Mouse (Mus musculus): ENCODE results near the gene Disc1. TPM values are rescaled to one million over a fixed set of nuclear protein-coding genes. Genes with fewer than 3 reads are reported as not detected.

Gene Disc1
- 1 to 10 TPM; 2.2 to 2.3 TPM for total RNA-seq (2021)
- polyA plus RNA-seq (2012; rRNA removed), result 1.1 and 1.3 TPM in 2 replicates
- long read RNA-seq, partial matches to known transcripts, result 0 of 1 reads
- long read RNA-seq, other reads (novel, unspliced or antisense), result 0 of 1 reads

DNA sequence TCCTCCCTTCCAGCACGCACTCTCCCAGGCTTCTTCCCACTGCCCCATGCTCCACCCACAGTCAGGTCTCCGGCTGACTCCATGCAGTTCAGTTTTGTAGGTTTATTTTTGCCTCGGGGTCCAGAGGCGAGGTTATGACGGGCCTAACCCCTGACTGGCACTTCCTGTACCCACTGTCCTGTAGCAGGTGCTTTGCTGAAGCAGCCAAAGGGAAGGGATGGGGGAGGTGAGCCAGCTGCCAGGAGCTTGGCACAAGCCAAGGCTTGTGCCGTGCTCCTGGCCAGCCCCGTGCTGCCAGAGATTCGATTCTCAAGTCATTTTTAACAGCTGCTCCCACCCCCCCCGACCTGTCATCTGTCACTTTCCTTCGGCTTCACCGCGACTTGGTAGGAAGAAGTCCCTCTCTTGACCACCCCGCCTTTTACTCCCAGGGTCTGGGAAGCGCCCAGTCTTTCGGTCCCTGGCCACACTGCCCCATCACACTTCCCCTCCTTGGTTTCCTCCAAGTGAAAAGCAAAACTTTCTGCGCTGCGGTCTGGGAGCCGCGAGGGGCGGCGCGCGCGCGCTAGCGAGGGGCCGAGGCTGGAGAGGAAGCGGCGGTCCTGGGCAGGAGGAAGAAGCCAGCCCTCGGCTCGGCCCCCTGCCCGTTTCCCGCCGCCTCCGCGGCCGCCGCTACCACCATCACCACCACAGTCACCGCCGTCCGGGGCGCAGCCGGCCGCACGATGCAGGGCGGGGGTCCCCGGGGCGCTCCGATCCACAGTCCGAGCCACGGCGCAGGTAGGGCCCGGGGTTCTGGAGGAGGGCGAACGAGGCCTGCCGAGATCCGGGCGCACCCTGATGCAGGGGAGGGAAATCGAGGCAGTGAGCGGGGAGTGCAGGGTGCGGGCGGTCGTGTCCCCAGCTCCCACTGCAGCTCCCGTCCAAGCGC lies at the start of gene Disc1:
TSS of gene Disc1 (plus strand) at position 691 of the 931 bp plus-strand sequence.
- DNase-seq, result peak; percentile 76 to 78
- Histone ChIP-seq H3K4me1 (ENCODE audit: control insufficient read depth, insufficient read depth, low read length) (peaks cover 4% of the 10 kb centered on the region), H3K79me2 (replicated peaks; ENCODE audit: control insufficient read depth, insufficient read depth, low read length) (no peaks in the 10 kb centered on the region), H3K9ac (ENCODE audit: low read depth, low read length) (peak within 1 kb of the TSS; percentile 93), H3K36me3 (ENCODE audit: control insufficient read depth, insufficient read depth, low read length) (no peaks in the 10 kb centered on the region), H3K27me3 (ENCODE audit: control insufficient read depth, insufficient read depth, low read length) (no peaks in the 10 kb centered on the region), H3K4me3 (peak within 1 kb of the TSS; percentile 98), H3K27ac (peak within 1 kb of the TSS; percentile 96)
- WGBS, result 1% methylated on average over 63 of the region's 65 CpGs
- no peak for TF ChIP-seq EP300 (IDR thresholded peaks at IDR 0.05; ENCODE audit: insufficient read depth, low read depth, low read length)
- TF ChIP-seq POLR2A (IDR thresholded peaks at IDR 0.05; ENCODE audit: insufficient read depth, low read depth, low read length), result no peak
- TF ChIP-seq CTCF (IDR thresholded peaks at IDR 0.05), result no peak
- intact Hi-C loops (cut with DNase I), result no loop called here

DNA sequence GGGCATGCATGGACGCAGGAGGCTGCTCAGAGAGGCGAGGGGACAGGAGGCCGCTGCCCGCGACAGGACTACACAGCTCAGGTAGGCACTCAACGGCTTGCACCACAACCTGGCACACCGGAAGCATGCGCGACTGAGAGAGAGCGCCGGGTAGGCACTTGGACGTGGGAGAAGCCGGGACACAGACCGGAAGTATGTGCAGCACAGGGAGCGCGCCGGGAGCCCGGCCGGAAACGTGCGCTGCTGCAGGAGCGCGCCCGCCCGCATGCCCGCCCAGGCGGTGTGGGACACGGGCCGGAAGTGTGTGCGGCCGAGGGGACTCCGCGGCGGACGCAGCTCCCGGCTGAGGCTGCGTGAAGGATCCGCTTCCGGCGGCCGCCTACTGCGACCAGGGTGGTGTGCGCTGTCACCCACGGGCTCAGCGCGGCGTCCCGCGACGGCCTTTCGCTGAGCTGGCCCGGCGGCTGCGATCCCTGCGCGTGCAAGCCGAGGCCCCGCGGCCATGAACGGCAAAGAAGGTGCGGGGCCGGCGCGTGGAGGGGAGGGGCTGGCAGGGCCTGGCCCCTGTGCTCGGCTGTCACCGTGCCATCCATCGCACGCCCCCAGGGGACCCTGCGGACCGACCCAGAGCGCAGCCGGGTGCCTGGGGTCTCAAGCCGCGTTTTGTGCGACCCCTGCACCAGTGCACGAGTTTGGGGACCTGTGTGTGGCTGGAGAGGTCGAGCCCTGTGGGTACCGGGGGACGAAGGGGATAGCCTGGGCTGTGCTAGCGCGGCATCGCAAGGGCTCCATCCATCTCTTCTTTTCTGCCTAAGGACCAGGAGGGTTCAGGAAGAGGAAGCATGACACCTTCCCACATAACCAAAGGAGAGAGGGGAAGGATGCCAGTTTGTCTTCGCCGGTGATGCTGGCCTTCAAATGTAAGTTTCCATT lies 41.0 kb upstream of the Disc1 start, which contains the start of gene Tsnax:
TSS of gene Tsnax (plus strand) at position 303 of the 933 bp plus-strand sequence.
- Histone ChIP-seq H3K4me1 (ENCODE audit: control insufficient read depth, insufficient read depth, low read length) (no peaks in the 10 kb centered on the region; the same call in 1 of the 2 replicates), H3K9ac (ENCODE audit: low read depth, low read length) (peak within 1 kb of the TSS; percentile 84), H3K27me3 (ENCODE audit: control insufficient read depth, insufficient read depth, low read length) (no peaks in the 10 kb centered on the region), H3K36me3 (ENCODE audit: control insufficient read depth, insufficient read depth, low read length) (no peaks in the 10 kb centered on the region; the same call in 1 of the 2 replicates), H3K27ac (peak within 1 kb of the TSS; percentile 90), H3K79me2 (replicated peaks; ENCODE audit: control insufficient read depth, insufficient read depth, low read length) (no peaks in the 10 kb centered on the region; the same call in 1 of the 2 replicates), H3K4me3 (peak within 1 kb of the TSS; percentile 100)
- WGBS, result 2% methylated on average over 84 of the region's 84 CpGs
- intact Hi-C loops (cut with DNase I), result loop anchor here (1.0 to 5.0 kb wide), 2 partner anchors 62 to 116 kb away; partner anchors contain the start of genes Exoc8 and Sprtn
- DNase-seq, result peak; percentile 92 to 95
- TF ChIP-seq CTCF (IDR thresholded peaks at IDR 0.05) (peak; percentile 41), POLR2A (IDR thresholded peaks at IDR 0.05; ENCODE audit: insufficient read depth, low read depth, low read length) (peak; percentile 67), EP300 (IDR thresholded peaks at IDR 0.05; ENCODE audit: insufficient read depth, low read depth, low read length) (peak; percentile 63; the same call in 1 of the 2 replicates)

DNA sequence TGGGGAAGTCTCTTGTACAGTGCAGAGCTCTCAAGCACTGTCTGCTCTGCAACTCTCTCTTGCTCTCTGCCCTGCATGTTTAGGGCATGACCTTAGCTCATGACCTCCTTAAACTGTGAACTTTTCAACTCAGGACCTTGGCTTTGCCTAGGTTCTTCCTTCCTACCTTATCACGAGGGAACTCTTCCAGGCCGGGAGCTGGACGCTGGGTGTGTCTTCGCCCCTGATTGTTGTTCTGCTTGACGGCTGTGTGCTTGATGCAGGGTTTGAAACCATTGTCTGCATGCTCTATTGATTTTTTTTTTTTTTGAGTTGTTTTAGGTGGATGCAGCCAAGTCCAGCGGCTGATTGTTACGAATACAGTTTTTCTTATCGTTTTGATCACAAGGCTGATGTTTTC lies 29.9 kb upstream of the Disc1 start:
- peak overlapping the region; percentile 69 for H3K27ac ChIP-seq

DNA sequence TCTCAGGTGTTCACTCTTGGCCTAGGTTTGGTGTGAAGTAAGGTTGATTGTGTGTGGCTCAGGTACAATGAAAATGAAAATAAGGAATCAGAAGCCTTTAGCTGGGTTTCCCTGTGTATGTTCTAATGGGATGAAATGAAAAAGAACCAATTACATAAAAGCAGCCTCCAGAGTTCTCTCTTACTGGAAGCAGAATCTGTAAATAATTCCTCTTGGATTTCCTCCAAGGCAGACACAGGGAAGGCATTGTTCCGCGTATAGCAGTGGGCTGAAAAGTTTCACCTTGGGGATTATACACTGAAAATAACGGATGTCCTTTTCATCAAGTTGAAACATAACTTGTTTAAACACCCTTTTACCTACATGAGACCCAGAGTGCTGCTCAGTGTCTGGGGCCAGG lies 26.8 kb upstream of the Disc1 start:
- H3K4me1 ChIP-seq (ENCODE audit: control insufficient read depth, insufficient read depth, low read length), result peaks cover 25% of the 10 kb centered on the region
- no peaks in the 10 kb centered on the region for H3K27me3 ChIP-seq (ENCODE audit: control insufficient read depth, insufficient read depth, low read length)
- intact Hi-C loops (cut with DNase I), result no loop called here
- no peak for DNase-seq
- H3K36me3 ChIP-seq (ENCODE audit: control insufficient read depth, insufficient read depth, low read length), result peaks cover 30% of the 10 kb centered on the region
- no peaks in the 10 kb centered on the region for H3K79me2 ChIP-seq (replicated peaks; ENCODE audit: control insufficient read depth, insufficient read depth, low read length)
- H3K27ac ChIP-seq, result peak overlapping the region; percentile 59
- no peak overlapping the region for H3K9ac ChIP-seq (ENCODE audit: low read depth, low read length)
- TF ChIP-seq EP300 (IDR thresholded peaks at IDR 0.05; ENCODE audit: insufficient read depth, low read depth, low read length), result no peak
- no peak for TF ChIP-seq CTCF (IDR thresholded peaks at IDR 0.05)
- no peak for TF ChIP-seq POLR2A (IDR thresholded peaks at IDR 0.05; ENCODE audit: insufficient read depth, low read depth, low read length)
- 27% methylated on average over 3 of the region's 3 CpGs for WGBS
- H3K4me3 ChIP-seq, result no peak overlapping the region

More for the DNA sequence above, 29.9 kb upstream of the Disc1 start:
- H3K27me3 ChIP-seq (ENCODE audit: control insufficient read depth, insufficient read depth, low read length), result no peaks in the 10 kb centered on the region
- H3K79me2 ChIP-seq (replicated peaks; ENCODE audit: control insufficient read depth, insufficient read depth, low read length), result no peaks in the 10 kb centered on the region
- peaks cover 17% of the 10 kb centered on the region for H3K4me1 ChIP-seq (ENCODE audit: control insufficient read depth, insufficient read depth, low read length)
- intact Hi-C loops (cut with DNase I), result loop anchor here (2.0 kb wide), 1 partner anchor 15 kb away; no protein-coding TSS in a partner anchor
- DNase-seq, result peak in 1 of 2 experiments; percentile 59
- no peak for TF ChIP-seq POLR2A (IDR thresholded peaks at IDR 0.05; ENCODE audit: insufficient read depth, low read depth, low read length)
- TF ChIP-seq CTCF (IDR thresholded peaks at IDR 0.05), result no peak
- peak; percentile 70; the same call in 1 of the 2 replicates for TF ChIP-seq EP300 (IDR thresholded peaks at IDR 0.05; ENCODE audit: insufficient read depth, low read depth, low read length)
- no peak overlapping the region for H3K4me3 ChIP-seq
- no peak overlapping the region for H3K9ac ChIP-seq (ENCODE audit: low read depth, low read length)
- 46% methylated on average over 8 of the region's 8 CpGs for WGBS
- peaks cover 27% of the 10 kb centered on the region for H3K36me3 ChIP-seq (ENCODE audit: control insufficient read depth, insufficient read depth, low read length)

DNA sequence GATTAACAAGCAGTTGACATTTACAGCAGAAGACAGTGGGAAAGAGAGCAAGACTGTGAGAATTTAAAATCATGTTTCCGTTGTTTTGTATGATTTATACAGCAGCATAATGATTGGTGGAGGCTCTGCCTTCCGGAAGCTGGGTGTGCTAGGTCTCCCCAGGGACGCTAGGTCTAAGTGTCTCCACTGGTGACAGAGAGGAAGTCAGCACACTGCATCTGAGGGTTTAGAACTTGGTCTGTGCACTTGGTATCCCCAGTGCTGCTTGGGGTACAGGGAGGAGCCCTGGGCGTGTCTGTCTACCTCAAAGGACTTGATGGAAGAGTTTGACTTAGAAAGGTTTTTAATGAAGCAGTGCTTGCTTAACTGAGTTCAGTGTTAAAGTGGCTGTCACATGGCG lies 25.2 kb upstream of the Disc1 start:
- no peak for DNase-seq
- no peaks in the 10 kb centered on the region for H3K27me3 ChIP-seq (ENCODE audit: control insufficient read depth, insufficient read depth, low read length)
- intact Hi-C loops (cut with DNase I), result no loop called here
- H3K79me2 ChIP-seq (replicated peaks; ENCODE audit: control insufficient read depth, insufficient read depth, low read length), result no peaks in the 10 kb centered on the region
- H3K9ac ChIP-seq (ENCODE audit: low read depth, low read length), result no peak overlapping the region
- H3K4me1 ChIP-seq (ENCODE audit: control insufficient read depth, insufficient read depth, low read length), result peaks cover 29% of the 10 kb centered on the region
- TF ChIP-seq POLR2A (IDR thresholded peaks at IDR 0.05; ENCODE audit: insufficient read depth, low read depth, low read length) (no peak), EP300 (IDR thresholded peaks at IDR 0.05; ENCODE audit: insufficient read depth, low read depth, low read length) (no peak), CTCF (IDR thresholded peaks at IDR 0.05) (no peak)
- H3K27ac ChIP-seq, result peak overlapping the region; percentile 22; the same call in 1 of the 2 replicates
- H3K4me3 ChIP-seq, result no peak overlapping the region
- H3K36me3 ChIP-seq (ENCODE audit: control insufficient read depth, insufficient read depth, low read length), result peaks cover 30% of the 10 kb centered on the region
- WGBS, result 71% methylated on average over 5 of the region's 5 CpGs

Data from heart, adult 2 months (tissue).